Mouse (Mus musculus) embryo, embryonic 9.5 days (tissue): ENCODE data around the gene Olfr697.
"Not testable (repeated sequence)": the region's sequence is repeated elsewhere in the genome, so short reads cannot be mapped to it uniquely, and the experiment has no call there.

ENCODE experiments used
- DNase-seq: peaks from one replicate; pipeline ENCODE4 v3.0.0-alpha.2; 2017; ENCODE audit errors: extremely low spot score

The Olfr697 gene

GRCm38 (mm10) chr7:106742343-106742742 is at the start of gene Olfr697:
Gene Olfr697 (minus strand): TSS chr7:106742443.
- DNase-seq = no peak

- DNase-seq = no peak
Observed at GRCm38 (mm10) chr7:106788330-106788729, 46.1 kb upstream of the Olfr697 start.

GRCm38 (mm10) chr7:106761008-106761407 is 18.8 kb upstream of the Olfr697 start:
- not testable (repeated sequence) for DNase-seq

- DNase-seq = no peak
Observed at GRCm38 (mm10) chr7:106758800-106759199, 16.6 kb upstream of the Olfr697 start.

GRCm38 (mm10) chr7:106755297-106755696 is 13.1 kb upstream of the Olfr697 start, which contains the start of gene Olfr698:
Gene Olfr698 (minus strand): TSS chr7:106755397.
- no peak for DNase-seq

- no peak for DNase-seq
Observed at GRCm38 (mm10) chr7:106745811-106746210, 3.6 kb upstream of the Olfr697 start.

- DNase-seq = no peak
Observed at GRCm38 (mm10) chr7:106737028-106737427, 5.2 kb downstream of the Olfr697 start.

GRCm38 (mm10) chr7:106733717-106734116 is 8.5 kb downstream of the Olfr697 start:
- no peak for DNase-seq

GRCm38 (mm10) chr7:106725654-106726053 is 16.6 kb downstream of the Olfr697 start:
- not testable (repeated sequence) for DNase-seq

- DNase-seq = no peak
Observed at GRCm38 (mm10) chr7:106716296-106716695, 25.9 kb downstream of the Olfr697 start, which contains the start of gene Olfr695. Gene Olfr695 (minus strand): TSS chr7:106716396.

GRCm38 (mm10) chr7:106711463-106711862 is 30.8 kb downstream of the Olfr697 start:
- no peak for DNase-seq

GRCm38 (mm10) chr7:106707705-106708104 is 34.5 kb downstream of the Olfr697 start:
- not testable (repeated sequence) for DNase-seq

GRCm38 (mm10) chr7:106696891-106697290 is 45.4 kb downstream of the Olfr697 start:
- DNase-seq = no peak

GRCm38 (mm10) chr7:106692976-106693375 is 49.3 kb downstream of the Olfr697 start:
- DNase-seq = no peak

GRCm38 (mm10) chr7:106691714-106692113 is 50.5 kb downstream of the Olfr697 start, which contains the start of gene Olfr694:
Gene Olfr694 (minus strand): TSS chr7:106691814.
- no peak for DNase-seq
